Mouse (Mus musculus) stomach, postnatal 0 days (tissue): ENCODE data around the gene Uqcc1.

Experiments
- CTCF ChIP-seq: IDR thresholded peaks from 2 replicates; pipeline ENCODE4 v1.5.1; 2016; ENCODE audit warnings: antibody characterized with exemption, low read depth, mild to moderate bottlenecking, moderate library complexity
- EP300 ChIP-seq: optimal IDR thresholded peaks from 2 replicates; pipeline ENCODE3; 2016; ENCODE audit warnings: antibody characterized with exemption

DNA sequence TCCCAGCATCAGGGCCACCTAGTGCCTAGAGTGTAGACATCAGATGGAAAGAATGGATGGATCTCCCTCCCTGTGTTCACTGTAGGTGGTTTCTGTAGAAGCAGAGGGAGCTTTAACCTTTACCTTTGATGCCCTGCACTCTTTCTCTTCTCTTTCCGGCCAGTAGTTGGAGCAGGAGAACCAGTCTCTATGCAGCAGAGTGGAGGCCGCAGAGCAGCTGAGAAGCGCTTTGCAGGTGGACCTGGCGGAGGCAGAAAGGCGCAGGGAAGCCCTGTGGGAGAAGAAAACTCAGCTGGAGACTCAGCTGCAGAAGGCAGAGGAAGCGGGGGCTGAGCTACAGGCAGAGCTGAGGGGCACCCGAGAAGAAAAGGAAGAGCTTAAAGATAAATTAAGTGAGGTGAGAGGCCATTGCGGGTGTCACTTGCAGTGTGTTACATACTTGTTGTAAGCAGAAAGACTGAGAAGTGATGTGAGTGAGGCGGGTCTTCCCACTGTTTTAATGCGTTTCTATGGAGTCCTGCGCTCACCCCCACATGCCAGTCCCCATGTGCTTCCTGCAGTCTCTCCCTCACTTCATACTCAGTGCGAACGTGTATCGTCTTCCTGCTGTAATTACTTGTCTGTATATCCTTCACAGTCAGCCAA is 44.1 kb upstream of the Uqcc1 start:
- TF ChIP-seq CTCF (peak; percentile 52), EP300 (no peak)
